ENCODE assay signal across 7 mouse cellular contexts in the genomic region with DNA sequence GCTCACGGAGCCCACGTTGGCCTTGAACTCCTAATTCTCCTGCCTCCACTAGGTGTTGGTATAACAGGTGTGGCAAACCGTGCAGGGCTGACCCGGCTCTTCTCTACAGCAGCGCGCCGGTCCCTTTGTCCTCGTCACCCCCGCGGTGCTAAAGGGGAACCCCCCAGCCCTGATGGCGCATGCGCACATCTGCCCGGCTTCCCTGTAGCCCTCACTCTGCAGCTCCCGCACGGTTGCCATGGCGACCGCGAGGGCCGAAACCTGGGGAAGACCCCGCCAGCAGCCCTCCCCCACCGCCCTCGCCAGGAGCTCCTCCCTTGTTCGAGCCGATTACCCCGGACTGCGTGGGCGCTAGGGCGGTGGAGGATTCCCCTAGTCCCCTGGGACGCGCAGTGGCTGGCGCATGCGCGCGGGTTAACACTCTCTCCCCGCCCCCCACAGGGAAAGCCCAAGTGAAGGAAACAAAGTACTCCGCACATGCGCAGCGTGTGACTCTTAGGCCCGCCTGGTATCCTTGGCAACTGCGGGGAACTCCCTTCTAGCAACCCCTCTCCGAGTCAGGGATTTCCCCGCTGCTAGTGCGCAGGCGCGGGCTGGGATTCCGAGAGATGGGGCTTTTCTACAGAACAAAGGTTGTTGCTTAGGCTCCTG. TPM values are rescaled to one million over a fixed set of nuclear protein-coding genes. Genes with fewer than 3 reads are reported as not detected.
DNase-seq lines count a peak whose midpoint lies in the region; ATAC-seq lines count a peak whose summit lies in the region.

No protein-coding gene starts in this region.

- peak overlapping the region; percentile 24 for H3K9ac ChIP-seq in intestine, embryonic 15.5 days

- H3K9me3 ChIP-seq in intestine, embryonic 15.5 days: no peaks in the 10 kb centered on the region
- no peaks in the 10 kb centered on the region for H3K9me3 ChIP-seq in midbrain, embryonic 10.5 days (replicated peaks)

- H3K4me2 ChIP-seq in intestine, embryonic 15.5 days (replicated peaks): peak overlapping the region; percentile 87

- intact Hi-C loops in gastrocnemius, postnatal 36 days (cut with DNase I): no loop called here
- intact Hi-C loops in left cerebral cortex, postnatal 25 days (cut with DNase I): loop anchor here (2.0 kb wide), 1 partner anchor 105 kb away; the partner anchor contains the start of gene Mpv17l2

- peak; percentile 91 for ATAC-seq in intestine, embryonic 15.5 days

- H3K27ac ChIP-seq in intestine, embryonic 15.5 days: peak overlapping the region; percentile 65
- H3K27ac ChIP-seq in midbrain, embryonic 10.5 days (replicated peaks): peak overlapping the region; percentile 98

- DNase-seq in adrenal gland, adult 18-20 months (ENCODE audit: low spot score in 2 of 2): peak; percentile 95 to 96
- peak; percentile 100 for DNase-seq in embryo, embryonic 11 days
- peak; percentile 98 for DNase-seq in gastrocnemius, postnatal 36 days
- peak; percentile 100 for DNase-seq in left cerebral cortex, postnatal 25 days (ENCODE audit: low spot score in 2 of 2)
- peak; percentile 100 for DNase-seq in midbrain, embryonic 10.5 days (ENCODE audit: low spot score)
- peak; percentile 99 for DNase-seq in right cerebral cortex, postnatal 4 days

- peaks cover 53% of the 10 kb centered on the region for H3K4me1 ChIP-seq in intestine, embryonic 15.5 days (replicated peaks)
- peaks cover 81% of the 10 kb centered on the region for H3K4me1 ChIP-seq in midbrain, embryonic 10.5 days

- under 1% methylated on average over 46 of the region's 46 CpGs for WGBS in intestine, embryonic 15.5 days
- WGBS in midbrain, embryonic 10.5 days: under 1% methylated on average over 46 of the region's 46 CpGs

- peak overlapping the region; percentile 46 for H3K4me3 ChIP-seq in intestine, embryonic 15.5 days (replicated peaks)
- peak overlapping the region; percentile 66 for H3K4me3 ChIP-seq in midbrain, embryonic 10.5 days

- no peaks in the 10 kb centered on the region for H3K36me3 ChIP-seq in intestine, embryonic 15.5 days
- H3K36me3 ChIP-seq in midbrain, embryonic 10.5 days: peaks cover 15% of the 10 kb centered on the region

- peaks cover 24% of the 10 kb centered on the region for H3K27me3 ChIP-seq in intestine, embryonic 15.5 days (replicated peaks)
- H3K27me3 ChIP-seq in midbrain, embryonic 10.5 days (ENCODE audit: low read depth, poor library complexity, severe bottlenecking): peaks cover 38% of the 10 kb centered on the region

RNA-seq across cellular contexts. Expression of gene Kcnn1, which starts 2.4 kb away (rescaled TPM):
- total RNA-seq in adrenal gland, adult 18-20 months (2021): 1 to 10 TPM; 2.2 to 2.8 TPM
- 10 to 100 TPM; 12.8 to 18.3 TPM for total RNA-seq in gastrocnemius, postnatal 36 days (2021)
- 2.0 TPM in 2 replicates for polyA plus RNA-seq in intestine, embryonic 15.5 days (2015; fragmentation: Nextera tagmentation; extraction: Ambion mirVana)
- total RNA-seq in left cerebral cortex, postnatal 25 days (2021): 10 to 100 TPM; 19.1 to 20.9 TPM
- 9.1 and 13.4 TPM in 2 replicates for polyA plus RNA-seq in midbrain, embryonic 10.5 days (2016; fragmentation: Nextera tagmentation; extraction: Ambion mirVana)

RNA-seq across cellular contexts. Expression of gene Ccdc124, which starts 8.3 kb away (rescaled TPM):
- 10 to 100 TPM; 58.9 to 59.3 TPM for total RNA-seq in adrenal gland, adult 18-20 months (2021)
- 10 to 100 TPM; 56.2 to 64.3 TPM for total RNA-seq in gastrocnemius, postnatal 36 days (2021)
- 89.4 and 90.7 TPM in 2 replicates for polyA plus RNA-seq in intestine, embryonic 15.5 days (2015; fragmentation: Nextera tagmentation; extraction: Ambion mirVana)
- total RNA-seq in left cerebral cortex, postnatal 25 days (2021): 10 to 100 TPM; 88.0 to 95.9 TPM
- 180 and 183 TPM in 2 replicates for polyA plus RNA-seq in midbrain, embryonic 10.5 days (2016; fragmentation: Nextera tagmentation; extraction: Ambion mirVana)

RNA-seq across cellular contexts. Expression of gene Arrdc2, which starts 26.0 kb away (rescaled TPM):
- total RNA-seq in adrenal gland, adult 18-20 months (2021): 1 to 10 TPM; 8.3 to 8.7 TPM
- 10 to 100 TPM; 47.9 to 92.8 TPM for total RNA-seq in gastrocnemius, postnatal 36 days (2021)
- polyA plus RNA-seq in intestine, embryonic 15.5 days (2015; fragmentation: Nextera tagmentation; extraction: Ambion mirVana): 7.5 TPM in 2 replicates
- 10 to 100 TPM in 1 of 2 experiments, 1 to 10 TPM in 1; 9.5 to 12.2 TPM for total RNA-seq in left cerebral cortex, postnatal 25 days (2021)
- polyA plus RNA-seq in midbrain, embryonic 10.5 days (2016; fragmentation: Nextera tagmentation; extraction: Ambion mirVana): 5.2 and 7.3 TPM in 2 replicates

RNA-seq across cellular contexts. Expression of gene Slc5a5, which starts 27.1 kb away (rescaled TPM):
- total RNA-seq in adrenal gland, adult 18-20 months (2021): not detected
- under 1 TPM in 1 of 2 experiments, not detected in 1; 0.10 TPM for total RNA-seq in gastrocnemius, postnatal 36 days (2021)
- 0.34 and 0.40 TPM in 2 replicates for polyA plus RNA-seq in intestine, embryonic 15.5 days (2015; fragmentation: Nextera tagmentation; extraction: Ambion mirVana)
- total RNA-seq in left cerebral cortex, postnatal 25 days (2021): 10 to 100 TPM in 1 of 2 experiments, 1 to 10 TPM in 1; 8.2 to 10.9 TPM
- polyA plus RNA-seq in midbrain, embryonic 10.5 days (2016; fragmentation: Nextera tagmentation; extraction: Ambion mirVana): 0.42 and 0.63 TPM in 2 replicates

RNA-seq across cellular contexts. Expression of gene Rpl18a, which starts 31.7 kb away (rescaled TPM):
- 1,000 to 10,000 TPM; 1,253 to 1,401 TPM for total RNA-seq in adrenal gland, adult 18-20 months (2021)
- total RNA-seq in gastrocnemius, postnatal 36 days (2021): 100 to 1,000 TPM; 802 to 969 TPM
- 4,170 and 4,400 TPM in 2 replicates for polyA plus RNA-seq in intestine, embryonic 15.5 days (2015; fragmentation: Nextera tagmentation; extraction: Ambion mirVana)
- total RNA-seq in left cerebral cortex, postnatal 25 days (2021): 100 to 1,000 TPM; 550 to 570 TPM
- polyA plus RNA-seq in midbrain, embryonic 10.5 days (2016; fragmentation: Nextera tagmentation; extraction: Ambion mirVana): 3,389 and 3,784 TPM in 2 replicates

Comparison
In these comparisons a context has a peak if more than half of its experiments do, and no peak if none do; other contexts are left out.
1. Peak in every context shown above with its lines: DNase-seq, ATAC-seq, H3K4me3 ChIP-seq and H3K27ac ChIP-seq.